Mouse (Mus musculus): ENCODE results near the gene Cep78.

Gene Cep78

DNA sequence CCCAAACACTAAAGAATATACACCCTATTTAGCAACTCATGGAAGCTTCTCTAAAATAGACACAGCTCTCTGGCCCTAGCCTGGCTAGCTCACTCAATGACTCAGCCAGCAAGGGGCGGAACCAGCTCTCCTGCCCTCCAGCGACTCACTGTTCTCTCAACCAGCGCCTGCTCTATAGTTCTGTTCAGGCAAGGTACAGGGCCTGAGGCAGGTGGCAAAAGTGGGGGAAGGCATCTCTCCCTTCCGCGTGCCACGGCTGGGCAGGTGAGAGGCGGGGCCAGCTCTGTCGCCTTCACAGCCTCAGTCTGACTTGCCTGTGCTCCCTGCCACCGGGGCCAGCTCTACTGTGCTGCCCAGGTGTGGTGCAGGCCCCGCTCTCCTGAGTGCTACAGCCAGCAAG, 38.1 kb downstream of the Cep78 start:
- Histone ChIP-seq H3K27me3 (ENCODE audit: control insufficient read depth, insufficient read depth, low read length, poor library complexity, severe bottlenecking) (no peaks in the 10 kb centered on the region; the same call in 1 of the 2 replicates), H3K36me3 (ENCODE audit: control insufficient read depth, insufficient read depth, low read length, poor library complexity, severe bottlenecking) (no peaks in the 10 kb centered on the region)
- no peak for DNase-seq (ENCODE audit: low read depth, low spot score)

GRCm38 (mm10) chr19:15943117-15943423, 41.7 kb downstream of the Cep78 start:
- DNase-seq (ENCODE audit: low read depth, low spot score) = no peak
- no peaks in the 10 kb centered on the region; the same call in 1 of the 2 replicates for H3K27me3 ChIP-seq (ENCODE audit: control insufficient read depth, insufficient read depth, low read length, poor library complexity, severe bottlenecking)
- no peaks in the 10 kb centered on the region for H3K36me3 ChIP-seq (ENCODE audit: control insufficient read depth, insufficient read depth, low read length, poor library complexity, severe bottlenecking)

DNA sequence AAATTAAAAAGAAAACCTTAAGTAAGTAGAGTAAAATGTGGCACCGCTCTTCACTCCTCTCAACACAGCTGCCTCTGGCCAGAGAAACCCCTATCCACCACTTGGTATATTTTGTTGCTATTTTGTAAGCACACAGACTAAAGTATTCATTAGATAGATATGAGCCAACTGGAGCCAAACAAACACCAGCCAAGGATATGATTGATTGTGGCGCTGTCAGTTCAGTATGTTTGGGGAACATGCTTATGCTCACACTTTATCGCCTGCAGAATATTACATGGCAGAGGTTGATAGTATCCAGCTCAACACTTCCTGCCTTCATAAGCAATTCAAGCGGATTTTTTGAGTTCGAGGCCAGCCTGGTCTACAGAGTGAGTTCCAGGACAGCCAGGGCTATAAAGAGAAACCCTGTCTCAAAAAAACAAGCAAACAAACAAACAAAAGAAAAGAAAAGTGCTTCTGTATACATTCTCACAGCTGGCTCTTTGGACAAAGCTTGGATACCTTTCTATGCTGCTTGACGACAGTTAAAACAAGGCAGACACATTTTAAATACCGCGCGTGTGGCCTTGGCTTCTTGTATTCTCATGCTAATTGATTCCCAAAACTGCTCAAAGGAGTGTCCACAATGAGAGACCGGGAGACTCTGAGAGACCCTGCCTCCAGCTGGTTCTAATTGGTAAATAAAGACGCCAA, 42.2 kb downstream of the Cep78 start:
- Histone ChIP-seq H3K27me3 (ENCODE audit: control insufficient read depth, insufficient read depth, low read length, poor library complexity, severe bottlenecking) (no peaks in the 10 kb centered on the region; the same call in 1 of the 2 replicates), H3K36me3 (ENCODE audit: control insufficient read depth, insufficient read depth, low read length, poor library complexity, severe bottlenecking) (no peaks in the 10 kb centered on the region)
- DNase-seq (ENCODE audit: low read depth, low spot score) = no peak

GRCm38 (mm10) chr19:15941399-15941798, 43.4 kb downstream of the Cep78 start:
- no peak for DNase-seq (ENCODE audit: low read depth, low spot score)
- H3K27me3 ChIP-seq (ENCODE audit: control insufficient read depth, insufficient read depth, low read length, poor library complexity, severe bottlenecking) = no peaks in the 10 kb centered on the region; the same call in 1 of the 2 replicates
- no peaks in the 10 kb centered on the region for H3K36me3 ChIP-seq (ENCODE audit: control insufficient read depth, insufficient read depth, low read length, poor library complexity, severe bottlenecking)

DNA sequence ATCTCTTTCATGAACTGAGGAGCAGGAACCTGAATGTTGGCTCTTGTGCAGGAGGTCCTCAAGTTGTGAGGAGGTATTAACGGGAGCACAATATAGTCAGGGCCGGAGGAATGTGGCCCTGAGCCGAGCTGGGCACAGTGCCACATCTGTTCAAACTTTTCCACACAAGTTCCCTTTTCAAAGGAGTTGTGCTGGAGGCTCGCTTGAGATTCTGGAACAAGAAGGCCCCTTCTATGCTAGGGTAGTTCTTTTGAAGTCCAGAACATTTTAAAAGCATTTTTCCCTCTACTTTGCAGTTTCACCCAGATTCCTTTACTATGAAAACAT, 59.1 kb downstream of the Cep78 start:
- Histone ChIP-seq H3K27me3 (ENCODE audit: control insufficient read depth, insufficient read depth, low read length, poor library complexity, severe bottlenecking) (no peaks in the 10 kb centered on the region), H3K36me3 (ENCODE audit: control insufficient read depth, insufficient read depth, low read length, poor library complexity, severe bottlenecking) (no peaks in the 10 kb centered on the region)
- no peak for DNase-seq (ENCODE audit: low read depth, low spot score)

GRCm38 (mm10) chr19:15924866-15925718, 59.7 kb downstream of the Cep78 start:
- Histone ChIP-seq H3K27me3 (ENCODE audit: control insufficient read depth, insufficient read depth, low read length, poor library complexity, severe bottlenecking) (no peaks in the 10 kb centered on the region), H3K36me3 (ENCODE audit: control insufficient read depth, insufficient read depth, low read length, poor library complexity, severe bottlenecking) (no peaks in the 10 kb centered on the region)
- peak; percentile 89 for DNase-seq (ENCODE audit: low read depth, low spot score)

DNA sequence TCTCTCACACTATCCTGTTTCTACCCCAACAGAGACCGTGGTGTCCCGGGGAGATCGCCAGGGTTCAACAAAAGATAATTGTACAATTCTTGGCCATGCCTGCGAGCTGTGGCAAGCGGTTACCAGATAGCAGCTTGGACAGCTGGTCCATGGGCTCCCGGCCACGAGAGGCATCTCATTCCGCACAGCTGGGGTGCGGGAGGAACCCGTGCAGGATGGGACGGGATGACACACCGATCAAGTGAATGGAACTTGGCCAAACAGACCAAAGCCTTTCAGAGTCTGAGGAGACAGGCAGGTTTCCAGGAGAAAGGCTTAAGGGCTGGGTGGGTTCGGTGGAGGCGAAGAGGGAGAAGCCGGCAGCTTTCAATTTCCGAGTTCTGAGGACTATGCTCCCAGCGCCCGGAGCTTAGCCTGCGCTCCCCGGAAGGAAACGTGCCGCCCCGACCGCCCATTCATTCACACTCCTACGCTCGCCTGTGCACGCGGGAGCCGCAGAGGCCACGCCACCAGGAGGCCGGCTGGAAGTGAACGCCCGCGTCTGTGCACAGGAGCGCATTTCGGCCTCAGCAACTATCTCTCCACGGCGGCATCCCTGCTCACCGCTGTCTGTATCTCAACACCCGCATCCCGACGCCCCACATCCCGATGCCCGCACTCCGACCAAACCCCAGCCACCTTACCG, 60.5 kb downstream of the Cep78 start:
- H3K36me3 ChIP-seq (ENCODE audit: control insufficient read depth, insufficient read depth, low read length, poor library complexity, severe bottlenecking) = no peaks in the 10 kb centered on the region
- DNase-seq (ENCODE audit: low read depth, low spot score) = no peak
- H3K27me3 ChIP-seq (ENCODE audit: control insufficient read depth, insufficient read depth, low read length, poor library complexity, severe bottlenecking) = no peaks in the 10 kb centered on the region

DNA sequence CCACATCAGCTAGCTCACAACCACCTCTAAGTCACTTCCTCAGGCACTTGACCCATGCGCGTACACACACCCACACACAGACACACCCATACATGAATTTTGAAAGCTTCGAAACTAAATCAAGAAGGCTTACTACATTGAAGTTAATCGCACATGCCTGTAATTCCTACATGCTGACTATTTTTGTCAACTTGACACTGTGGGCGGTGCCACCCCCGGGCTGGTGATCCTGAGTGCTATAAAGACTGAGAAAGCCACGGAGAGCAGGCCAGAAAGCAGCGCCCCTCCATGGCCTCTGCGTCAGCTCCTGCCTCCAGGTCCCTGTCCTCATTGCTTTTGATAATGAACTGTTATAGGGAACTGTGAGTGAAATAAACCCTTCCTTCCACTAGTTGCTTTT, 61.4 kb downstream of the Cep78 start:
- no peaks in the 10 kb centered on the region for H3K27me3 ChIP-seq (ENCODE audit: control insufficient read depth, insufficient read depth, low read length, poor library complexity, severe bottlenecking)
- peak; percentile 42 for DNase-seq (ENCODE audit: low read depth, low spot score)
- H3K36me3 ChIP-seq (ENCODE audit: control insufficient read depth, insufficient read depth, low read length, poor library complexity, severe bottlenecking) = no peaks in the 10 kb centered on the region

DNA sequence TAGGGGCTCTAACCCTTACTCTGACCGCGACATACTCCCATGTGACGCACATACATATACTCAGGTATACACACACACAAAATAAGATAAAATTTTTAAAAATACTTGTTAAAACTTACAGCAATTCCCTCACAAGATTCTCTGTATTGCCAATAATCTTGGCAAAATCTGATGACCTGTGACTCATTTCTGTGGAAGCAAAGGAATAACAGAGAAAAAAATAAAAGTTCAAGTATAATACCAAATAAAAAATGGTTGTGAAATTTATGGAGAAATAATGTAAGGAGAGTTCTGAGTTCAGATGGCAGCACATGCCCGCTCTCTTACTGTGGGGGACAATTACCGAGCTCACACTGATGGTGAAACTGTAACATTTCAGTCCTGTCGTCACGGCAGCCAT, 65.5 kb downstream of the Cep78 start:
- H3K36me3 ChIP-seq (ENCODE audit: control insufficient read depth, insufficient read depth, low read length, poor library complexity, severe bottlenecking) = no peaks in the 10 kb centered on the region
- no peak for DNase-seq (ENCODE audit: low read depth, low spot score)

GRCm38 (mm10) chr19:15918111-15918510, 66.7 kb downstream of the Cep78 start:
- DNase-seq (ENCODE audit: low read depth, low spot score) = no peak
- no peaks in the 10 kb centered on the region for H3K27me3 ChIP-seq (ENCODE audit: control insufficient read depth, insufficient read depth, low read length, poor library complexity, severe bottlenecking)
- no peaks in the 10 kb centered on the region for H3K36me3 ChIP-seq (ENCODE audit: control insufficient read depth, insufficient read depth, low read length, poor library complexity, severe bottlenecking)

More for the DNA sequence above, 65.5 kb downstream of the Cep78 start:
- no peaks in the 10 kb centered on the region for H3K27me3 ChIP-seq (ENCODE audit: control insufficient read depth, insufficient read depth, low read length, poor library complexity, severe bottlenecking)

GRCm38 (mm10) chr19:15913249-15913997, 71.4 kb downstream of the Cep78 start:
- H3K36me3 ChIP-seq (ENCODE audit: control insufficient read depth, insufficient read depth, low read length, poor library complexity, severe bottlenecking) = peaks cover 5% of the 10 kb centered on the region; the same call in 1 of the 2 replicates
- no peak for DNase-seq (ENCODE audit: low read depth, low spot score)
- H3K27me3 ChIP-seq (ENCODE audit: control insufficient read depth, insufficient read depth, low read length, poor library complexity, severe bottlenecking) = no peaks in the 10 kb centered on the region

GRCm38 (mm10) chr19:15911441-15911840, 73.3 kb downstream of the Cep78 start:
- Histone ChIP-seq H3K27me3 (ENCODE audit: control insufficient read depth, insufficient read depth, low read length, poor library complexity, severe bottlenecking) (no peaks in the 10 kb centered on the region), H3K36me3 (ENCODE audit: control insufficient read depth, insufficient read depth, low read length, poor library complexity, severe bottlenecking) (peaks cover 5% of the 10 kb centered on the region; the same call in 1 of the 2 replicates)
- no peak for DNase-seq (ENCODE audit: low read depth, low spot score)

DNA sequence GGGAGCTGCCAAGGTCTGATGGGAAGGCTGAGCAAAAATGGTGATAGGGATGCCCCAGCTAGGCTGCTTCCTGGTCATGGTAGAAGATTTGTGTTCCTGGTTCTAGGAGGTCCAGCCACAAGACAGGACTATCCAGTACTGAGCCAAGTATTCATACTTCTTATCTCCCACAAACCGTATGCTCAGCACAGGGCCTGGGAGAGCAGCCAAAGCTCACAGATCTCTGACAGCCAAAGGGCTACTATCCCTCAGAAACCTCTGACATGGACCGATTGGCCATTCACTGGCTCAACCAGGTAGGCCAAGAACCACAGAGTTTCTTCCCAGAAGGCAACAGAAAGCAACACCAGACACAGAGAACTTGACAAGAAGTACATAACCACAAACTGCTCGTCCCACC, 73.8 kb downstream of the Cep78 start:
- DNase-seq (ENCODE audit: low read depth, low spot score) = no peak
- Histone ChIP-seq H3K27me3 (ENCODE audit: control insufficient read depth, insufficient read depth, low read length, poor library complexity, severe bottlenecking) (no peaks in the 10 kb centered on the region), H3K36me3 (ENCODE audit: control insufficient read depth, insufficient read depth, low read length, poor library complexity, severe bottlenecking) (peaks cover 5% of the 10 kb centered on the region; the same call in 1 of the 2 replicates)

GRCm38 (mm10) chr19:15910488-15910887, 74.3 kb downstream of the Cep78 start:
- H3K27me3 ChIP-seq (ENCODE audit: control insufficient read depth, insufficient read depth, low read length, poor library complexity, severe bottlenecking) = no peaks in the 10 kb centered on the region
- no peak for DNase-seq (ENCODE audit: low read depth, low spot score)
- peaks cover 7% of the 10 kb centered on the region; the same call in 1 of the 2 replicates for H3K36me3 ChIP-seq (ENCODE audit: control insufficient read depth, insufficient read depth, low read length, poor library complexity, severe bottlenecking)
